Mouse (Mus musculus): ENCODE measurements around the gene Bche. TPM values are rescaled to one million over a fixed set of nuclear protein-coding genes. Genes with fewer than 3 reads are reported as not detected.

Gene Bche
- polyA plus RNA-seq, 1 experiment from 2014 or later = not detected

DNA sequence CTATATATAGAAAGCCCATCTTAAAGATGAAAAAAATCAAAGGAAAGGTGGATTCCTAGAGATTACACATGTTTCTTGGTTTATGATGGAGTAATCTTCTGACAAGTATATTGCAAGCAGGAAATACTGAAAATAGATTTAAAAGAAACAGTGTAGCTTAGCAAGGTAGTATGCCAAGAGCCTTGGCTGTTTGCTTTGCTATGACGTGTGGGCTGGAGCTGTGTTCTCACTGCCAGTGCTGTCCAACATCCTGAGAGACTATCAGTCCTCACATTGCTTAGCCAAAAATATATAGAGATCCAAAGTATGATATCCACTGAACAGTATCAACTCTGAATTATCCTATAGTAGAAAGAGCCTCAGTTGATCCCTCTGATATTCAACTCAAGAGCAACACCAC lies 9.3 kb downstream of the Bche start:
- POLR2A ChIA-PET = no interaction called here
- CTCF ChIA-PET = no interaction called here
- no peaks in the 10 kb centered on the region for H3K27me3 ChIP-seq
- no peak for TF ChIP-seq CTCF (IDR thresholded peaks at IDR 0.05)
- no peak for DNase-seq (ENCODE audit: low read depth, low spot score)
- in situ Hi-C loops (cut with MboI; ENCODE audit: low pct_unique_long_range_greater_than_20kb) = no loop called here
- ATAC-seq = no peak

- DNase-seq (ENCODE audit: low read depth, low spot score) = no peak
- in situ Hi-C loops (cut with MboI; ENCODE audit: low pct_unique_long_range_greater_than_20kb) = no loop called here
- no peak for ATAC-seq
- ChIA-PET CTCF (no interaction called here), POLR2A (no interaction called here)
- no peaks in the 10 kb centered on the region for H3K27me3 ChIP-seq
- TF ChIP-seq CTCF (IDR thresholded peaks at IDR 0.05) = no peak
These were observed 34.9 kb downstream of the Bche start for GRCm38 (mm10) chr3:73673333-73673732.

- in situ Hi-C loops (cut with MboI; ENCODE audit: low pct_unique_long_range_greater_than_20kb) = no loop called here
- no peaks in the 10 kb centered on the region for H3K27me3 ChIP-seq
- CTCF ChIA-PET = no interaction called here
- no peak for TF ChIP-seq CTCF (IDR thresholded peaks at IDR 0.05)
- DNase-seq (ENCODE audit: low read depth, low spot score) = no peak
- POLR2A ChIA-PET = no interaction called here
- no peak for ATAC-seq
These were observed 40.0 kb downstream of the Bche start for GRCm38 (mm10) chr3:73668172-73668571.

DNA sequence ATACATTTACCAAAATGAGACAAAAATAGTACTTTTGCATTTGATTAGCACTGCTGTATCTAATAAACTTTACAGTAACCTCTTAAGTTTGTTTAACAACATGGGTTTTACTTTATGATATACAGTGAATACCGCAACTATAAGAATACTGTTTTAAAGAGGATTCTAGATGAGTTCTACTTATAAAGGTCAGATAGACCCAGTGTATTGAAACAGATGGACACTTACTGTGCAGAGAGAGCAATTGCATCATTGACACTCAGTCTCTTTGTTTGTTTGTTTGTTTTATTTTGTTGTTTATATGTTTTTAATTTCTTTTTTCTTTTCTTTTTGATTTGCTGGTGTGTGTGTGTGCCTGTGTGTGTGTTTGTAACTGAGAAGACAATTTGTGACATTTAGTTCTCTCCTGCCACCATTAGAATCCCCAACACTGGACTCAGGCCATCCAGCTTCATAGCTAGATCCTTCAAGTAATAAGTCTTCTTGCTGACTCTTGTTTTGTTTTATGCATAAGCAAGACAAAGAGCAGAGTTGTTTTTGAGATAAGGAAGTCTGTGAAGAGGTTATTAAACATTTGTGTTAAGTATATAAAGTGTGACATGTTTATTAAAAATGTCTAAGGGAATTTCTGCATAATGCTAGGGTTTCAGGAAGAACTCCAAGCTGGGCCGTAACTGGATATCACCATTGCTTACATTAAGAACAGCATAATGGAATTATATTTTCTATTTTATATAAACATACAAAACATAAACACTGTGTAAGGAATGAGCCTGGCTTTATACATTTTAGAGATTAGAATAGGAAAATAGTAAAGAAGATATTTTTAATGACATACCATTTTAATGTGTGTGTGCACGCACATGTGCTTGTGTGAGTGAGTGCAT lies 40.7 kb downstream of the Bche start:
- no peak for ATAC-seq
- H3K27me3 ChIP-seq = no peaks in the 10 kb centered on the region
- CTCF ChIA-PET = no interaction called here
- in situ Hi-C loops (cut with MboI; ENCODE audit: low pct_unique_long_range_greater_than_20kb) = no loop called here
- POLR2A ChIA-PET = no interaction called here
- no peak for DNase-seq (ENCODE audit: low read depth, low spot score)
- no peak for TF ChIP-seq CTCF (IDR thresholded peaks at IDR 0.05)

DNA sequence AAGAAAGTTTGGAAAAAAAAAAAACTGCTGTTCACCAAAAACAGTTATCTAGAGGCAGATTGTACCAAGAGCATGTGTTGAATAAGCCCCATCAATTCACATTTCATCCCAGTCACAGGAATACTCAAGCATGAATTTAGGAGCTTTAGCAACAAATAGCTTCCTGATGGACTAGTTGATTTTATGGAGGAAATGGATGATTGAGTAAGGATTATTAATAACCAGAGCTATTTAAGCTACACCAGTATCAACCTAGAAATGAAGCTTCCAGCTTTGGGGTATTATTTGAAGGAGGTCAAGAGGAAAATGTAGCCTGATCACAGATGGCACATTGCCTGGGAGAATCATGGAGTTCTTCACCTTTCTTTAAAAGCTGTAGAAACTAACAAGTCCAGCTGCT lies 57.9 kb downstream of the Bche start:
- TF ChIP-seq CTCF (IDR thresholded peaks at IDR 0.05) = no peak
- no peak for DNase-seq (ENCODE audit: low read depth, low spot score)
- POLR2A ChIA-PET = no interaction called here
- CTCF ChIA-PET = no interaction called here
- ATAC-seq = no peak
- H3K27me3 ChIP-seq = no peaks in the 10 kb centered on the region
- in situ Hi-C loops (cut with MboI; ENCODE audit: low pct_unique_long_range_greater_than_20kb) = no loop called here

DNA sequence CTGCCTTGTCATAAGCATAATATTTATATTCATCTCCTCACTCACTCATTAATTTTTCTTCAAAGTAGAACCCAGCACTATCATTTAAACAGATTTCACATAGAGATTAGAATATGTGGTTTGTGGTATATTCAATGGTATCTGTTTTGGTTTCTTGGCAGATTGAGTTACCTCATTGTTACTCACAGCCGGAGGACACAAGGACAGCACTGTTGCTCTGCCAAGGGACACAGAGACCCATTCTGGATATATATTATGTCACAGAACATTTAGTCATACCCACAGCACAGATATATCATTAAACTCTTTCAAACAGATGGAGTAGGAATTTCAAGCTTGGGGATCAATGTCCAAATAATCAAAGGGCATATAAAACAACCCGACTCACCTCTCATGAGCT lies 61.2 kb downstream of the Bche start:
- DNase-seq (ENCODE audit: low read depth, low spot score) (no peak), ATAC-seq (no peak)
- in situ Hi-C loops (cut with MboI; ENCODE audit: low pct_unique_long_range_greater_than_20kb) = no loop called here
- TF ChIP-seq CTCF (IDR thresholded peaks at IDR 0.05) = no peak
- H3K27me3 ChIP-seq = no peaks in the 10 kb centered on the region
- ChIA-PET POLR2A (no interaction called here), CTCF (no interaction called here)

DNA sequence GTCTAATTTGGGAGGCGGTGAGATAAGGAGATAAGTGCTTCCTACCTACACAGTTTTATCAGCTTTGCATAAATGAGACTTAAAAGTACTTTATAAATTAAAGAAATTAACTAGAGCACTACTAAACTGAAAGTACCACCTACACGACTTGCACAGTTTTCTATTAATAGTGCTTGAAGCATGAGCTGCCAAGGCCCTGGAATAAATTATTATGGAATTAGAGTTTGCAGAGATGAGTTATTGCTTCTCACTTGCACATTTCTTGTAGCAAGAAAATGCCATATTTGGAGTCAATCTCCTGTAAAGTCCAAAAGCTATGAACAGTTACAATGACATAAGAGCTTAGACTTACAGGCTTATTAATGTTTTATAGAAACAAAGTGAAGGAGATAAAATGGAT lies 96.8 kb downstream of the Bche start:
- no peak for TF ChIP-seq CTCF (IDR thresholded peaks at IDR 0.05)
- ChIA-PET CTCF (interaction anchor here (0.8 to 1.3 kb wide), 3 partner anchors 10 to 26 kb away, joined by 3 read pairs; no protein-coding TSS in a partner anchor), POLR2A (no interaction called here)
- ATAC-seq = no peak
- no peaks in the 10 kb centered on the region for H3K27me3 ChIP-seq
- in situ Hi-C loops (cut with MboI; ENCODE audit: low pct_unique_long_range_greater_than_20kb) = no loop called here
- no peak for DNase-seq (ENCODE audit: low read depth, low spot score)

GRCm38 (mm10) chr3:73591757-73592533 lies 116.3 kb downstream of the Bche start:
- ATAC-seq (no peak), DNase-seq (ENCODE audit: low read depth, low spot score) (no peak)
- in situ Hi-C loops (cut with MboI; ENCODE audit: low pct_unique_long_range_greater_than_20kb) = no loop called here
- no peaks in the 10 kb centered on the region for H3K27me3 ChIP-seq
- POLR2A ChIA-PET = no interaction called here
- no peak for TF ChIP-seq CTCF (IDR thresholded peaks at IDR 0.05)
- CTCF ChIA-PET = no interaction called here
